Mouse (Mus musculus): ENCODE data around the gene Rapgef4. TPM values are rescaled to one million over a fixed set of nuclear protein-coding genes. Genes with fewer than 3 reads are reported as not detected.

Rapgef4 gene
- polyA plus RNA-seq, 1 experiment, result 9.2 TPM

- Histone ChIP-seq H3K4me1 (replicated peaks; ENCODE audit: control insufficient read depth, insufficient read depth, low read length) (no peaks in the 10 kb centered on the region), H3K27me3 (ENCODE audit: control insufficient read depth, insufficient read depth, low read length) (no peaks in the 10 kb centered on the region), H3K27ac (ENCODE audit: control insufficient read depth, insufficient read depth, low read length) (no peak overlapping the region), H3K4me3 (ENCODE audit: control insufficient read depth, insufficient read depth, low read length) (no peak overlapping the region), H3K36me3 (ENCODE audit: control insufficient read depth, insufficient read depth, low read length) (no peaks in the 10 kb centered on the region)
- no peak for DNase-seq
- TF ChIP-seq POLR2A (IDR thresholded peaks at IDR 0.05; ENCODE audit: control insufficient read depth, extremely low read depth, insufficient read depth, low read length, poor library complexity) (no peak), CTCF (IDR thresholded peaks at IDR 0.05; ENCODE audit: borderline replicate concordance, control insufficient read depth, extremely low read depth, insufficient read depth, low read length, poor library complexity) (no peak)
- whole genome bisulfite sequencing, result 93% methylated on average over 9 of the region's 9 CpGs
Measured at GRCm38 (mm10) chr2:72230545-72230944, 249.5 kb downstream of the Rapgef4 start.

GRCm38 (mm10) chr2:72234085-72234484, 253.0 kb downstream of the Rapgef4 start:
- H3K4me3 ChIP-seq (ENCODE audit: control insufficient read depth, insufficient read depth, low read length), result no peak overlapping the region
- H3K4me1 ChIP-seq (replicated peaks; ENCODE audit: control insufficient read depth, insufficient read depth, low read length), result 0 out of 2 replicates have a peak, but pooled peaks cover under 1% of the 10 kb centered on the region
- H3K27ac ChIP-seq (ENCODE audit: control insufficient read depth, insufficient read depth, low read length), result no peak overlapping the region
- H3K36me3 ChIP-seq (ENCODE audit: control insufficient read depth, insufficient read depth, low read length), result no peaks in the 10 kb centered on the region
- TF ChIP-seq POLR2A (IDR thresholded peaks at IDR 0.05; ENCODE audit: control insufficient read depth, extremely low read depth, insufficient read depth, low read length, poor library complexity) (no peak), CTCF (IDR thresholded peaks at IDR 0.05; ENCODE audit: borderline replicate concordance, control insufficient read depth, extremely low read depth, insufficient read depth, low read length, poor library complexity) (no peak)
- WGBS, result 98% methylated on average over 11 of the region's 11 CpGs
- no peaks in the 10 kb centered on the region for H3K27me3 ChIP-seq (ENCODE audit: control insufficient read depth, insufficient read depth, low read length)
- DNase-seq, result no peak

GRCm38 (mm10) chr2:72234943-72235342, 253.9 kb downstream of the Rapgef4 start:
- Histone ChIP-seq H3K4me1 (replicated peaks; ENCODE audit: control insufficient read depth, insufficient read depth, low read length) (peaks cover 5% of the 10 kb centered on the region), H3K36me3 (ENCODE audit: control insufficient read depth, insufficient read depth, low read length) (no peaks in the 10 kb centered on the region), H3K27me3 (ENCODE audit: control insufficient read depth, insufficient read depth, low read length) (no peaks in the 10 kb centered on the region), H3K4me3 (ENCODE audit: control insufficient read depth, insufficient read depth, low read length) (no peak overlapping the region), H3K27ac (ENCODE audit: control insufficient read depth, insufficient read depth, low read length) (no peak overlapping the region)
- peak; percentile 61 for DNase-seq
- TF ChIP-seq POLR2A (IDR thresholded peaks at IDR 0.05; ENCODE audit: control insufficient read depth, extremely low read depth, insufficient read depth, low read length, poor library complexity) (no peak), CTCF (IDR thresholded peaks at IDR 0.05; ENCODE audit: borderline replicate concordance, control insufficient read depth, extremely low read depth, insufficient read depth, low read length, poor library complexity) (no peak)
- 4% methylated on average over 3 of the region's 3 CpGs for WGBS

GRCm38 (mm10) chr2:72235361-72235901, 254.4 kb downstream of the Rapgef4 start:
- no peak for DNase-seq
- Histone ChIP-seq H3K27me3 (ENCODE audit: control insufficient read depth, insufficient read depth, low read length) (no peaks in the 10 kb centered on the region), H3K36me3 (ENCODE audit: control insufficient read depth, insufficient read depth, low read length) (no peaks in the 10 kb centered on the region), H3K27ac (ENCODE audit: control insufficient read depth, insufficient read depth, low read length) (no peak overlapping the region), H3K4me3 (ENCODE audit: control insufficient read depth, insufficient read depth, low read length) (no peak overlapping the region), H3K4me1 (replicated peaks; ENCODE audit: control insufficient read depth, insufficient read depth, low read length) (peaks cover 10% of the 10 kb centered on the region)
- WGBS, result 70% methylated on average over 12 of the region's 12 CpGs
- TF ChIP-seq CTCF (IDR thresholded peaks at IDR 0.05; ENCODE audit: borderline replicate concordance, control insufficient read depth, extremely low read depth, insufficient read depth, low read length, poor library complexity) (no peak), POLR2A (IDR thresholded peaks at IDR 0.05; ENCODE audit: control insufficient read depth, extremely low read depth, insufficient read depth, low read length, poor library complexity) (no peak)

- WGBS, result 95% methylated on average over 2 of the region's 2 CpGs
Measured at GRCm38 (mm10) chr2:72238421-72238820, 257.4 kb downstream of the Rapgef4 start.

GRCm38 (mm10) chr2:72238925-72239324, 257.9 kb downstream of the Rapgef4 start:
- Histone ChIP-seq H3K27me3 (ENCODE audit: control insufficient read depth, insufficient read depth, low read length) (no peaks in the 10 kb centered on the region), H3K4me3 (ENCODE audit: control insufficient read depth, insufficient read depth, low read length) (no peak overlapping the region), H3K27ac (ENCODE audit: control insufficient read depth, insufficient read depth, low read length) (no peak overlapping the region), H3K36me3 (ENCODE audit: control insufficient read depth, insufficient read depth, low read length) (no peaks in the 10 kb centered on the region), H3K4me1 (replicated peaks; ENCODE audit: control insufficient read depth, insufficient read depth, low read length) (peaks cover 14% of the 10 kb centered on the region)
- no peak for DNase-seq
- WGBS, result 89% methylated on average over 11 of the region's 11 CpGs
- no peak for TF ChIP-seq POLR2A (IDR thresholded peaks at IDR 0.05; ENCODE audit: control insufficient read depth, extremely low read depth, insufficient read depth, low read length, poor library complexity)
- no peak for TF ChIP-seq CTCF (IDR thresholded peaks at IDR 0.05; ENCODE audit: borderline replicate concordance, control insufficient read depth, extremely low read depth, insufficient read depth, low read length, poor library complexity)

More at GRCm38 (mm10) chr2:72238421-72238820, 257.4 kb downstream of the Rapgef4 start:
- Histone ChIP-seq H3K27ac (ENCODE audit: control insufficient read depth, insufficient read depth, low read length) (no peak overlapping the region), H3K27me3 (ENCODE audit: control insufficient read depth, insufficient read depth, low read length) (no peaks in the 10 kb centered on the region), H3K4me3 (ENCODE audit: control insufficient read depth, insufficient read depth, low read length) (no peak overlapping the region), H3K36me3 (ENCODE audit: control insufficient read depth, insufficient read depth, low read length) (no peaks in the 10 kb centered on the region), H3K4me1 (replicated peaks; ENCODE audit: control insufficient read depth, insufficient read depth, low read length) (peaks cover 14% of the 10 kb centered on the region)
- TF ChIP-seq CTCF (IDR thresholded peaks at IDR 0.05; ENCODE audit: borderline replicate concordance, control insufficient read depth, extremely low read depth, insufficient read depth, low read length, poor library complexity) (no peak), POLR2A (IDR thresholded peaks at IDR 0.05; ENCODE audit: control insufficient read depth, extremely low read depth, insufficient read depth, low read length, poor library complexity) (no peak)
- DNase-seq, result no peak

GRCm38 (mm10) chr2:72239456-72239855, 258.4 kb downstream of the Rapgef4 start:
- WGBS, result 57% methylated on average over 8 of the region's 8 CpGs
- TF ChIP-seq POLR2A (IDR thresholded peaks at IDR 0.05; ENCODE audit: control insufficient read depth, extremely low read depth, insufficient read depth, low read length, poor library complexity) (no peak), CTCF (IDR thresholded peaks at IDR 0.05; ENCODE audit: borderline replicate concordance, control insufficient read depth, extremely low read depth, insufficient read depth, low read length, poor library complexity) (no peak)
- no peaks in the 10 kb centered on the region for H3K36me3 ChIP-seq (ENCODE audit: control insufficient read depth, insufficient read depth, low read length)
- H3K27me3 ChIP-seq (ENCODE audit: control insufficient read depth, insufficient read depth, low read length), result no peaks in the 10 kb centered on the region
- peaks cover 14% of the 10 kb centered on the region for H3K4me1 ChIP-seq (replicated peaks; ENCODE audit: control insufficient read depth, insufficient read depth, low read length)
- no peak for DNase-seq
- H3K4me3 ChIP-seq (ENCODE audit: control insufficient read depth, insufficient read depth, low read length), result no peak overlapping the region
- no peak overlapping the region for H3K27ac ChIP-seq (ENCODE audit: control insufficient read depth, insufficient read depth, low read length)

Data from thymus, adult 2 months (tissue).